Mouse (Mus musculus) c-Kit-positive CD71-positive TER-119-negative erythroid progenitor cells, embryonic 14.5 days (primary cell): ENCODE measurements around the gene Olfr51.
A peak's percentile ranks its signal among the peaks of the same experiment; 100 is the strongest.
"Not testable (repeated sequence)": the region's sequence is repeated elsewhere in the genome, so short reads cannot be mapped to it uniquely, and the experiment has no call there.

Experiments
- DNase-seq: peaks from one replicate; pipeline ENCODE4 v3.0.0-alpha.2; 2013; ENCODE audit warnings: low read depth

Olfr51 gene

GRCm38 (mm10) chr11:51003296-51003695, at the start of gene Olfr51:
Gene Olfr51 (plus strand): TSS chr11:51003596.
- DNase-seq: no peak

GRCm38 (mm10) chr11:50953665-50954064, 49.7 kb upstream of the Olfr51 start, which contains the start of gene Prop1:
Gene Prop1 (minus strand): TSS chr11:50953765.
- no peak for DNase-seq

GRCm38 (mm10) chr11:50964886-50965285, 38.5 kb upstream of the Olfr51 start:
- DNase-seq: no peak

- no peak for DNase-seq
Measured at GRCm38 (mm10) chr11:50966230-50966629, 37.2 kb upstream of the Olfr51 start, which contains the start of gene Olfr1378. Gene Olfr1378 (plus strand): TSS chr11:50966530.

- DNase-seq: no peak
Measured at GRCm38 (mm10) chr11:50977216-50977615, 26.2 kb upstream of the Olfr51 start.

- DNase-seq: no peak
Measured at GRCm38 (mm10) chr11:50981667-50982066, 21.7 kb upstream of the Olfr51 start, which contains the start of gene Olfr1377. Gene Olfr1377 (plus strand): TSS chr11:50981967.

- DNase-seq: no peak
Measured at GRCm38 (mm10) chr11:51011821-51012220, 8.4 kb downstream of the Olfr51 start.

- DNase-seq: no peak
Measured at GRCm38 (mm10) chr11:51013936-51014335, 10.5 kb downstream of the Olfr51 start, which contains the start of gene Olfr54. Gene Olfr54 (plus strand): TSS chr11:51014236.

- DNase-seq: no peak
Measured at GRCm38 (mm10) chr11:51016341-51016740, 12.9 kb downstream of the Olfr51 start.

- not testable (repeated sequence) for DNase-seq
Measured at GRCm38 (mm10) chr11:51026811-51027210, 23.4 kb downstream of the Olfr51 start.

GRCm38 (mm10) chr11:51029381-51029780, 26.0 kb downstream of the Olfr51 start:
- DNase-seq: not testable (repeated sequence)

GRCm38 (mm10) chr11:51030225-51030624, 26.8 kb downstream of the Olfr51 start:
- DNase-seq: no peak

- DNase-seq: peak; percentile 7
Measured at GRCm38 (mm10) chr11:51032851-51033250, 29.5 kb downstream of the Olfr51 start.

GRCm38 (mm10) chr11:51034141-51034540, 30.7 kb downstream of the Olfr51 start:
- DNase-seq: not testable (repeated sequence)

- DNase-seq: no peak
Measured at GRCm38 (mm10) chr11:51035951-51036350, 32.6 kb downstream of the Olfr51 start.

- not testable (repeated sequence) for DNase-seq
Measured at GRCm38 (mm10) chr11:51044776-51045175, 41.4 kb downstream of the Olfr51 start.

GRCm38 (mm10) chr11:51047809-51048208, 44.4 kb downstream of the Olfr51 start, which contains the start of gene Olfr1375:
Gene Olfr1375 (plus strand): TSS chr11:51048109.
- not testable (repeated sequence) for DNase-seq

GRCm38 (mm10) chr11:51051678-51052077, 48.3 kb downstream of the Olfr51 start:
- DNase-seq: no peak

- no peak for DNase-seq
Measured at GRCm38 (mm10) chr11:51053230-51053629, 49.8 kb downstream of the Olfr51 start.

- peak; percentile 33 for DNase-seq
Measured at GRCm38 (mm10) chr11:51059151-51059571, 55.8 kb downstream of the Olfr51 start, which contains the start of gene Zfp354a. Gene Zfp354a (plus strand): TSS chr11:51059257.
